Mouse (Mus musculus) stomach, postnatal 0 days (tissue): ENCODE data around the gene Kif19a. TPM values are rescaled to one million over a fixed set of nuclear protein-coding genes. Genes with fewer than 3 reads are reported as not detected.

Experiments used
- ATAC-seq: fragments of 200-750 bp; cut with Nextera tagmentation; 2 replicates; pipeline ENCODE4 v1.8.0; 2017; ENCODE audit not compliant: low FRiP score, low TSS enrichment
- DNase-seq: peaks from one replicate; pipeline ENCODE4 v3.0.0-alpha.2; 2016; ENCODE audit warnings: low spot score
- H3K27ac ChIP-seq: fragments of 300-500 bp; sonication (generic); replicated peaks from 2 replicates; pipeline ENCODE4 v1.5.1; 2014; ENCODE audit warnings: mild to moderate bottlenecking, control low read depth
- H3K27me3 ChIP-seq: fragments of 300-500 bp; sonication (generic); 2 replicates; pipeline ENCODE4 v1.6.1; 2014; ENCODE audit warnings: low read length; ENCODE audit not compliant: control insufficient read depth, insufficient read depth
- H3K36me3 ChIP-seq: fragments of 300-500 bp; sonication (generic); 2 replicates; pipeline ENCODE4 v1.6.1; 2014; ENCODE audit warnings: low read length, mixed read lengths; ENCODE audit not compliant: control insufficient read depth, insufficient read depth
- H3K4me1 ChIP-seq: fragments of 300-500 bp; sonication (generic); replicated peaks from 2 replicates; pipeline ENCODE4 v1.6.1; 2014; ENCODE audit warnings: antibody characterized with exemption; ENCODE audit not compliant: control insufficient read depth, insufficient read depth
- H3K4me2 ChIP-seq: fragments of 300-500 bp; sonication (generic); replicated peaks from 2 replicates; pipeline ENCODE4 v1.6.1; 2014; ENCODE audit warnings: low read depth, mild to moderate bottlenecking, control low read depth, moderate library complexity
- H3K4me3 ChIP-seq: fragments of 300-500 bp; sonication (generic); 2 replicates; pipeline ENCODE4 v1.5.1; 2014; ENCODE audit warnings: low read depth, low read length, control low read depth
- H3K9ac ChIP-seq: fragments of 300-500 bp; sonication (generic); 2 replicates; pipeline ENCODE4 v1.6.1; 2014; ENCODE audit warnings: mild to moderate bottlenecking, low read length, control low read depth, mixed read lengths
- H3K9me3 ChIP-seq: fragments of 300-500 bp; sonication (generic); 2 replicates; pipeline ENCODE4 v1.6.1; 2016; ENCODE audit warnings: low read length; ENCODE audit not compliant: control insufficient read depth
- CTCF ChIP-seq: IDR thresholded peaks from 2 replicates; pipeline ENCODE4 v1.5.1; 2016; ENCODE audit warnings: antibody characterized with exemption, low read depth, mild to moderate bottlenecking, moderate library complexity
- EP300 ChIP-seq: optimal IDR thresholded peaks from 2 replicates; pipeline ENCODE3; 2016; ENCODE audit warnings: antibody characterized with exemption
- WGBS: fragments of 180-500 bp; shearing (Covaris S2); extraction: QIAGEN DNeasy Blood & Tissue Kit; methylation state at CpG from one replicate; pipeline ENCODE4 v1.1.7; 2014; 5-methylcytosine and 5-hydroxymethylcytosine counted together
- polyA plus RNA-seq: library from polyadenylated mRNA; unstranded; fragments of >200 nt; fragmentation: Nextera tagmentation; extraction: Ambion mirVana; gene quantifications from 2 replicates; pipeline ENCODE4 v1.2.1, GENCODE M21; 2015

Kif19a gene
- polyA plus RNA-seq, 1 experiment from 2014 or later: 0.58 TPM

DNA sequence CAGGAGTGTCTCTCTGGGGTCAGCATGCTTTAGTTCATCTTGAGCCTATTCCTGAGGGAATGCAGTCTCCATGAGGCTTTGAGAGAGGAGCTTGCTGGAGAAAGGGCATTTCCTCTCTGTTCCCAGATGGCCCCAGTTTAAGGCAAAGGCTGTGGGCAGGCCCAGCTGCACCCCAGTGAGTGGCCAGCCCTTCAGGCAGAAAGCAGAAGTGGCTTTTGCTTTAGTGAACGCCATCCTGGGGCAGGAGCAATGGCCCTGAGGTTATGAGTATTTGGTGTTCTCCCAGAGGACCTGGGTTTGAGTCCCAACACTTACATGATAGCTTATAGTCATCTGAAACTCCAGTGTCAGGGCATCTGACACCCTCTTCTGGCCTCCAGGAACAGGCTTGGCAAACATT lies 56.1 kb downstream of the Kif19a start:
- H3K27ac ChIP-seq: no peak overlapping the region
- ATAC-seq (no peak), DNase-seq (no peak)
- H3K36me3 ChIP-seq: no peaks in the 10 kb centered on the region
- TF ChIP-seq EP300: no peak
- no peak for TF ChIP-seq CTCF
- no peak overlapping the region for H3K4me3 ChIP-seq
- H3K4me2 ChIP-seq: no peak overlapping the region
- WGBS: 65% methylated on average over 1 of the region's 1 CpGs
- H3K27me3 ChIP-seq: no peaks in the 10 kb centered on the region
- H3K9ac ChIP-seq: no peak overlapping the region
- H3K9me3 ChIP-seq: no peaks in the 10 kb centered on the region
- H3K4me1 ChIP-seq: no peaks in the 10 kb centered on the region

DNA sequence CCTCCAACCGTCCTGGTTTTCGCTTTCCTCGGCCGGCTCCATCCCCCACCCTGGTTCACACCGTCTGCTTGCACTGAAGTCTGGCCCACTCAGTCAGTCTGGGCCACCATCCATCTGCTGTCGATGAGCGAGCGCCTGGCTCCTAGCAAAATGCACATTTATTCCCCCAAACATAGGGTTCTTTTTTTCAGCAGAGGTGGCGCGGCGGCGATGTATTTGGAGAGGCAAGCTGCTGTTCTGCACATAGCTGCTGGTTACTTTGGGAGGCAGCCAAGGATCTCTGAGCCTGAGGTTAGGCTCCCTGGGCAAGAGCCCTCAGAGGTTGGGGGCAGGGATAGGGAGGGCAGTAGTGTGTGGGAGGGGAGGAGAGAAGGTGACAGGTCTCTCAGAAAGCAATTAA lies 57.5 kb downstream of the Kif19a start:
- Histone ChIP-seq H3K9me3 (no peaks in the 10 kb centered on the region), H3K4me1 (no peaks in the 10 kb centered on the region), H3K4me3 (no peak overlapping the region), H3K36me3 (no peaks in the 10 kb centered on the region), H3K9ac (no peak overlapping the region), H3K27me3 (no peaks in the 10 kb centered on the region), H3K4me2 (0 out of 2 replicates have a peak overlapping the region, but pooled peaks have one; percentile 11), H3K27ac (no peak overlapping the region)
- ATAC-seq: no peak
- TF ChIP-seq CTCF (no peak), EP300 (no peak)
- peak; percentile 46 for DNase-seq
- WGBS: 46% methylated on average over 12 of the region's 12 CpGs

DNA sequence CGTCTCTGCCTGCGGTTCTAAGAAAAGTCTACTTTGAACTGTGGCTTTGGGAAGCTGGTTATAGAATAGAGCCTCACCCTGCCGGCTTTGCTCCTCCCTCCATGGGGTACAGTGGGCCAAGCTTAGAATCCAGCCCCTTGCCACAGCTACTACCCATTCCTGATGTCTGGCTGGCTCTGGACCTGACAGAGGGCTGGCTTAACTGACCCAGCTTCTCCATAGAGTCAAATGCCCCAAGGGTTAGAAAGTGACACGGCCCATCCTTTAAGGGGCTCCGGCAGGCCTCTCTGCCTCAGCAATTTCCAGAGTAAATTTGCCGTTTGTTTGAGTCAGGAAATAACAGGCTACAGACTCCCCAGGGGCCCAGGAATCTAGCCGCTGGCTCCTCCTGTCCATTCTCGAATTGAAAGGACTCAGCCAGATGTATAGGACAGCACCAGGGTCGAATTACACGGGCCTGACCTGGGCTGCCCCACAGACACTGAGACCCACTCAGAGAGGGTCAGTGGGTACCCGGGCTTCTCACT lies 58.1 kb downstream of the Kif19a start:
- 0 out of 2 replicates have a peak overlapping the region, but pooled peaks have one; percentile 11 for H3K4me2 ChIP-seq
- no peaks in the 10 kb centered on the region for H3K9me3 ChIP-seq
- 14% methylated on average over 11 of the region's 11 CpGs for WGBS
- H3K4me1 ChIP-seq: no peaks in the 10 kb centered on the region
- no peak for DNase-seq
- no peak overlapping the region for H3K4me3 ChIP-seq
- ATAC-seq: no peak
- no peak overlapping the region for H3K27ac ChIP-seq
- H3K27me3 ChIP-seq: no peaks in the 10 kb centered on the region
- no peak overlapping the region for H3K9ac ChIP-seq
- H3K36me3 ChIP-seq: no peaks in the 10 kb centered on the region
- TF ChIP-seq EP300: no peak

DNA sequence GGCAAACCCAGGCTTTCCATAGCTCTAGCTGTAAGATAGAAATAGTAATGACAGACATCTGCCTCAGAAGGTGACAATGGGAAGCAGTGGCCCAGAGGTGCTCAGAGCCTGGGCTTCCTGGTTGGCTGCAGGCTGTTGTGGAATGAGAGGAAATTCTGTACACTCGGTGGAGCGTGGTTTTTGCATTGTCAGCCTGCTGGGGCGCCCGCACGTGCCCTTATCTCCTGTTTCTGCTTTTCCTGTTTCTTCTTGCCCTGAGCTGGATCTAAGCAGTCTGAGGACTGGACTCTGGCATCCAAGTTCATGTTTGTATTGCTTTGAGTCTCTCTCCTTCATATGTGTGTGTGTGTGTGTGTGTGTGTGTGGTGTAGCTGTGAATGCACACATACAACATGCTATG lies 61.5 kb downstream of the Kif19a start:
- Histone ChIP-seq H3K4me2 (no peak overlapping the region), H3K9me3 (no peaks in the 10 kb centered on the region), H3K27me3 (no peaks in the 10 kb centered on the region), H3K4me1 (peaks cover 9% of the 10 kb centered on the region; the same call in 1 of the 2 replicates), H3K9ac (no peak overlapping the region), H3K27ac (no peak overlapping the region), H3K4me3 (no peak overlapping the region), H3K36me3 (no peaks in the 10 kb centered on the region)
- 39% methylated on average over 5 of the region's 5 CpGs for WGBS
- peak; percentile 67 for DNase-seq
- no peak for TF ChIP-seq EP300
- no peak for TF ChIP-seq CTCF
- ATAC-seq: peak; percentile 72

DNA sequence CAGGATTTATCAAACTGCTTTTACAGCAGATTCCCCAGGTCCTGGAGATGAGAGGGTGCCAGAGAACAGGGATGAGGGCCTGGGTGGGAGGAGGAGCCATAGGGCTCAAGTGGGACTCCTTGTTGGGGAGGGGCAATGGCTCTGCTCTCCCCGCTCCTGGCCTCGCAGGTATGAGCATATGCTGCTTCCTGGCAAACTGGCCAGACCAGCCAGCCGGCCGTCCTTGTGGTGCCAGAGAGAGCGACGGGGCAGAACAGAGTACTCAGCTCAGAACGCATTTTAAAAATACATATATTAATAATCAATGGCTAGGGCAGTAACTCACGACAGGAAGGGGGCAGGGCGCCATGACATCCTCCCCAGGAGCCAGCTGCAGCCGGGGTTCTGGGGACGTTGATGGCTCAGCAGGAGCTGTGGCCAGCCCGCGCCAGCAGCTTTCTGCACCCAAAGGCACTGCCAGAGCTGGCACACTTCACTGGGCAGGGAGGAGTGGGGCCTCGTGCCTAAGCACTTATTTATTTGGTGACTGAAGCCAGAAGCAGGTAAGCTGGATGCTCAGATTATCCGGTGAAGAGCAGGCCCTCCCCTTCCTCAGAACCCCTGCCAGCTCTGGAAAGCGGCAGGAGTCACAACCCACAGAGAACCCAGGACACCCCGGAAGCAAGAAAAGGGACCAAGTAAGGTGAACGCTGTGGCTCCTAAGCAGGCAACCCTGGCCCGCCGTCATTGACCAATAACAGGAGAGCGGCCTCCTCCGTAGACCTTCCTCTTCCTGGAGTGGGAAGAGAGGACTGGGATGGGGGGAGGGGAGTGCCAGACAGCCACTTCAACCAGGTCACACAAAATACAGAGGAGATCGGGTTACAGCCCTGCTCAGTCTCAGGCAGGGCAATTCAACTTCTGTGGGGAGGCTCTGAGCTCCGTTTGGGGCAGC lies 64.6 kb downstream of the Kif19a start:
- H3K4me2 ChIP-seq: peak overlapping the region; percentile 50
- ATAC-seq (peak; percentile 91), DNase-seq (peak; percentile 77)
- 7% methylated on average over 24 of the region's 24 CpGs for WGBS
- H3K27me3 ChIP-seq: no peaks in the 10 kb centered on the region
- H3K4me3 ChIP-seq: peak overlapping the region; percentile 21
- no peaks in the 10 kb centered on the region for H3K36me3 ChIP-seq
- H3K9ac ChIP-seq: peak overlapping the region; percentile 45
- no peaks in the 10 kb centered on the region for H3K9me3 ChIP-seq
- H3K27ac ChIP-seq: peak overlapping the region; percentile 79
- peaks cover 9% of the 10 kb centered on the region; the same call in 1 of the 2 replicates for H3K4me1 ChIP-seq
- TF ChIP-seq CTCF (no peak), EP300 (no peak)

DNA sequence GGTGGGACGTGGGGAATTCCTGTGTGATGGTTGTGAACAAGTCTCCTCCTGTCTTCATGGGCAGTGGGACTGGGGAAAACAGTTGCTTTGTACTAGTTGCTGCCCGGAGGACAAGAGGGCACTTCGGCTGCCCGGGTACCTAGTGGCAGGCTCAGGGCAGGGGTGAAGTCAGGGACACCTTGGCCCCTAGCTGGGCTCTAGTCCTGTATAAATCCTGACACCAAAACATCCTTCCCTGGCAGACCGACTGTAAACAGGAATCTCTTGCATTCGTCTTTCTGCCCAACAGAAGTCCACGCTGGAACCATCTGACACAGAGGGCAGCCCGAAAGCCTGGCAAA lies 65.2 kb downstream of the Kif19a start:
- peak overlapping the region; percentile 79 for H3K27ac ChIP-seq
- H3K36me3 ChIP-seq: no peaks in the 10 kb centered on the region
- DNase-seq: no peak
- ATAC-seq: no peak
- H3K9me3 ChIP-seq: no peaks in the 10 kb centered on the region
- peaks cover 9% of the 10 kb centered on the region; the same call in 1 of the 2 replicates for H3K4me1 ChIP-seq
- TF ChIP-seq CTCF: no peak
- TF ChIP-seq EP300: no peak
- H3K4me2 ChIP-seq: peak overlapping the region; percentile 50
- H3K27me3 ChIP-seq: no peaks in the 10 kb centered on the region
- 27% methylated on average over 8 of the region's 8 CpGs for WGBS
- peak overlapping the region; percentile 45; the same call in 1 of the 2 replicates for H3K9ac ChIP-seq
- H3K4me3 ChIP-seq: 0 out of 2 replicates have a peak overlapping the region, but pooled peaks have one; percentile 21
